Mouse (Mus musculus) monocyte, adult 2 months (primary cell): ENCODE data around the gene Rnf212.
A peak's percentile ranks its signal among the peaks of the same experiment; 100 is the strongest.

Experiments
- DNase-seq, 2 experiments: peaks; one replicate each; pipeline ENCODE4 v3.0.0; 2022; ENCODE audit warnings: low spot score in 2 of 2, low read depth in 1 of 2

Rnf212 gene

DNA sequence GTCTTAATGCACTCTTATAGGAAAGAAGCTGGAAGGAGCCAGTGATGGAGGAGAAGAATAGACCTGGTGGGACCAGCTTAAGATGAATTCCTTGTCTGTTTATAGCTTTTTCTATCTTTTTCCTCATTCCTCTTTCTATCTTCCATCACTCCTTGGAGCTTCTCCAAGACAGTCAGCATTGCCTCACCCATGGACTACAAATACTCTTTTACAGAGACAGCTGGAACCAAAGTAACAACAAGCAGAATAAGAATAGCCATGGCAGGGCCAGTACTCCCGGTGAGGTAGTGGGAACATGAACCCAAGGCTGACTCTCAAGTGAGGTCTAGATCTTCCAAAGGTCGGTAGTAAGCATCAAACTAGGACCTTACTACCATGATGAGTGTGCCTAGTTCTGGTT lies 61.7 kb downstream of the Rnf212 start:
- no peak for DNase-seq

DNA sequence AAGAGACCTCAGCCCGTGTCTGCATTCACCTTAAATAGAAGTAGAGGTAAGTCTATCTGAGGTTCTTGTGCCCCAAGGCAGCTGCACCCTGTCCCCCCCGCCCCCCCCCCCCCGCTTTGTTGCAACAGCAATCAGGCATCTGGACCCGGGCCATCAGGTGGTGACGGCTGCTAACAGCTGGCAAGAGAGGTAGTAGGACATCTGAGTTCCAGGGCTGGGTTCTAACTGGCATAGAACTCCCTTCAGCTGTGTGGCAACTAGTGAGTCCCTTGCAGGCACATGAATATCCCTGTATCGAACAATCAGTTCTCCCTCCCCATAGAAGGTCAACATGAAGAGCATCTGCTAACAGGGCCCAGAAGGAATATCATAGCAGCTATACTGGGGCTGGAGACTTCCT lies 62.8 kb downstream of the Rnf212 start:
- no peak for DNase-seq

DNA sequence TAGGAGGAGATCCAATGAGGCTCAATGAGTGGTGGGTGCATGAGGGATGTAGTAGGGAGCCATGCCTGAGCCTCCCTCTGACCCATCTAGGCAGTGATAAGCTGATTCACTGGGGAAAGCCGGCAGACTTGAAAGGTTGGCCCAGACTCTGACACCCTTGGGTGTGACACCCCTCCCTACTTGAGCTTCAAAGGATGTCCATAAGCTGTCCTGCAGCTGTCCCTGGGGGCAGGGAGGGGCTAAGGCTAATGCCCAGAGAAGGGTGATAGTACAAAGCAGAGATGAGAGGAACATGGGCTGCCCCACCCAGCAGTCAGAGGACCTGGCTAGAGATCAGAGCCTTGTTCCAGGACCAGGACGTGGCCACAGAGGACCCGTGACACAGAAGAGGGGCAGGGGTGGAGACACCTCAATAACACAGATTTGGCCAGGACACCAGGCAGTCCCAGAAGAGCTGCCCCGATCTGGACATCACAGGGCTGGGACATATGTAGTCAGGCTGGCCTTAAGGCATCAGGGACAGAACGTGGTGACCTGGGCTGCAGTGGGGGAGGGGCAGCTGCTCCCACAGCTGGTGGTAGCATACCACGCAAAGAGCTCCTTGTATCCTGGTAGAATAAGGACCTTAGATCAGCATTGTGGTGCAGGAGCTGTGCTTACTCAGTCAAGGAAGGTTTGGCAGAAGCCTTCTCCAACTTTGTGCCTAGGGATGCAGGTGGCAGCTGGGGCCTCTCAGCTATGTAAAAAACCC lies 65.6 kb downstream of the Rnf212 start:
- no peak for DNase-seq

DNA sequence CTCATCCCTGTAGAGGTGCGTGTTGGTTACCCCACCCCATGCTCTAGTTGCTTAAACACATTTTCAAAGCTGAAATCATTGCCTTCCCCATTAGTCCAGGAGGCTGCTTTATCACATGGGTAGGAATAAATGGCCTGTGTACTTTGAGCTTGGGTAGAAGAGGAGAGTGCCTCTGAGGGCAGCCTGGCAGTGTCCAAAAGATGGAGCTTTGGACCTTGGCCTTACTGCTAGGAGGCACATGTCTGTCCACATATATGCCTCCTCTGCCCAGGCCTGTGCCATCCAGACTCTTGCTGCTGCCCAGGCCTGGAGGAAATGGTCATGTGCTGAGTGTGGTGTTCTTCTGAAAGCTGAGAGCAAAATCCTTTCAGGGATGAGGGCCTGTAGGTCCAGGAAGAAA lies 66.4 kb downstream of the Rnf212 start:
- DNase-seq = no peak

DNA sequence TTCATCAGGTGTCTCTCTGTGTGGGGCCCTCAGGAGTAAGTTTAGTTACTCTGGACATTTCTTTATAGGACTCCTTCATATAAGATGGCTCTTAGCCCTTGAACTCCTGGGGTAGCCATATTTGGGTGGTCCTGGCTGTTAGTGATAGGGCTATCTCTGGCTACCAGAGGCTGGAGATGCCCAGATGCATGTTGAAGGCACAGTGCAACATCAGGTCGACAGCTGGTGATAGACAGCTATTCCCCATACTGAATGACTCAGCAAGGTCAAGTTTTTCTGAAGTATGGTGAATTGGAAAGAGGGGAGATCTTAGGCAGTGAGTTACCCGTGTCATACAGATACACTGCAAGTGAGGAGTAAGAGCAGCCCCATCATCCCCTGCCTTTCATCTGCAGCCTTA lies 67.0 kb downstream of the Rnf212 start:
- no peak for DNase-seq

DNA sequence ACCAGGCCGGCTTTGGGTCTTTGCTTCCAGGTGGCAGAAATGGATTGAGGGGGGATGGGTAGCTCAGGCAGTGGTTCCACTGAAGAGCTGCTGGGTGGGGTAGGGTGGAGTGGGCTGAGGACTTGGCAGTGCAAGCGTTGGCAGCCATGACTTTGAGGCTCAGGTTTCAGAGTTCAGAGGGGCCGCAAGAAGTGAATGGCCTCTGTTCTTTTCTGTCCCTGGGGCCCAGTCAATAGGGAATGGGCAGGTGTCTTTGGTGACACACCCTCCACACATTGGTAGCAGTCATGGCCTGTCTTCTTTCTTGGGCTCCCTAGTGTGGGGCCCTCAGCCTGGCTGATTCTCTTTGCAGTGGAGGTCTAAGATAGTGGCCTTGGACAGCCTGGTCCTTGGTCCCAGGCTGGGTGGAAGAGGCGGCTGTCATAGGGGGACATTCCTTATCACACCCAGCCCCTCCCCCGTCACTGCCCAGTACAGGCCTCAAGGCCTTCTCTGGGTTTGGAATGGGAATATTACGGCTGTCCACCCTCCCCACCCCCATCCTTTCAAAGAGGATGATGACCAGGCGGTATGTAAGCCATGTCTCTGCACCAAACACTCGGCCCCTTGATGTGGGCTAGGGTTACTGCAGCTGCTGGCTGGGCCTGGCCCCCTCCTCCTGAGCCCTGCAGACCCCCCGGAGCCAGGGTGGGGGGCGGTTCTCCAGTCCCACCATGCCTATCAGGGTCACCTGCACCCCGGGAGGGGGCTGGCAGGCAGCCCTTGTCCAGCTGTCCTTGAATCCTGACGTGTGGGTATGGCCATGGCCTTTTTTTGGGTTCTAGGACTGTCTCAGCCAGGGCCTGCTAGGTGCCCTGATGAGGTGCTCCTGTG lies 70.8 kb downstream of the Rnf212 start:
- DNase-seq = no peak

DNA sequence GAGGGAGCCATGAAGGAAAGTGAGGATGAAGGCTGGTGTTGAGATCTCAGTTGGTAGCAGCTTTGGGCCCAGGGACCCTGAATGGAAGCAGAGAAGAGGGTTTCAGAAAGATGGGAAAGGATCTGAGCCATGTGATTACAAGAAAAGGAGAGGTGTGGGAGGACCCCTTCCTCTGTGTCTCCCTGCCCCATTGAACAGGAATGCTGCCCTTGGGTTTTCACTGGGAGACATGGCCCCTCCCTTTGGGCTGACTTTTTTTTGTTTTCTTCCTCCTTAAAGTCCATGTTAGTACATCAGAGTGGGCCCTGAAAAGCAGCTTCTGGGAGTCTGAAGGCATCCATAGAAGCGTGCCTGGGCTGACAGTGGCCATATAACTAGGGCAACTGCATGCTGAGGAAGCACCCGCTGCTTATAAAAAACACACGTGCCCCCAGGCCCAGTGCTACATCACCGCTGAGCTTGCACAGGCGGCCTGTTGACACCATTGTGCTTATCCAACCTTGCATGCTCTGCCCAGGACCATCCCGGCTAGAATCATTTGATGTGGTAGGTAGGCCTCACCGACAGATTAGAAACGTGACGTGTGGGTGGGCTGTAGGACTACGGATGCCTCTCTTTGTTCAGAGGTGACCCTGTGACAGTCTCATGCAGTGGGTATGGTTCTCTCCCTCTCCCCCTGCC lies 73.3 kb downstream of the Rnf212 start:
- DNase-seq = no peak

DNA sequence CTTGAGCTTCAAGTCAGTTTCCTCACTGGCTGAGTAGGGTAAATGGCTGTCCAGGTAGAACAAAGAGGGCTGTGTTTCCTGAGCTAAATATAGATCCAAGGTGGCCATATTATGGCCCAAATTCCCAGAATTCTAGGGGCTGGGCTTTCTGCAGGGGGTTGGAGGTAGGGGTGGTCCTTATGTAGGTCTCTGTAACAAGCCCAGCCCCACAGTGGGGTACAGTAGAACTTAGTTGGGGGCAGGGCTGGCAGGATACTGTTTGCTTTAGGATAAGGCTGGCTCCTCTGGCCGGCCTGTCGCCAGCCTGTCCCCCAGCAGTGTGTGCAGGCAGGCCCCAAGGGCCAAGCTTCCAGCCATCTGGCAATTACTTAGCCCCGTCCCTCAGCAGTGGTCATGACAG lies 74.4 kb downstream of the Rnf212 start:
- no peak for DNase-seq

DNA sequence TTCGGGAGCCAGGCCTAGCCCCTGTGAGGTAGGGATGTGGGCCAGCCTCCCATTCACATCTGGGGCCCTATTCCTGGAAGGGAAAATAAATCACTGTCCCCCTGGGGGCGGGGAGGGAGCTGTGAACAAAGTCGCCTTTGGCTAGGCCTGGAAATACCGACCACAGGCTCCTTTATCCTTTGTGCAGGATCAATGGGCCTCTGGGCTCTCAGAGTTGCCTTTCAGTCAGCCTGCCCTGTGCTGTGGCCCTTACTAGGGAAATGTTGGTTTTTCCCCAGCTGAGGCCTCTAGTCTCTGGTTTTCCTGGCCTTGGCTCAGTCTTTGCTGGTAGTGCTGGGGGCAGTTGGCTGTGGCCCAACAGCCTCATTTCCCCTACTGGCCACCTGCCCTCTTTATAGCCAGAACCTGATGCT lies 77.4 kb downstream of the Rnf212 start:
- DNase-seq = no peak

DNA sequence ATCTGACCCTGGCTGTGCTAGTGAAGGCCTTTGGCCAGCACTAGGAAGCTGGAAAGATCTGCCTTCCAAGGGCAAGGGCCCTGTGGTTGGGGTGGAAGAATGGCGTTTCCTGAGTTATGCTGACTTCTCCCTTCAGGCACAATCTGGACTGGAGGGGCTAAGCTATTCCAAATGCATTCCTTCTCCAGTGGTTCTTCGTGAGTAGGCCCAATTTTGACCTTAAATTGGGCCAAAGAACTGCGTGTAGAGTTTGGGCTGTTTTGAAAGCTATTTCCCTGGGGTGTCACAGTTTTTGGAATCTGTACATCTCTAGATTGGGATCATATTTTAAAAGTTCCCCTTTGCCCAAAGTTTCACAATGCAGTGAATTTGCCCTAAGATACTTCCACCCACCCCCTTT lies 78.2 kb downstream of the Rnf212 start:
- no peak for DNase-seq

DNA sequence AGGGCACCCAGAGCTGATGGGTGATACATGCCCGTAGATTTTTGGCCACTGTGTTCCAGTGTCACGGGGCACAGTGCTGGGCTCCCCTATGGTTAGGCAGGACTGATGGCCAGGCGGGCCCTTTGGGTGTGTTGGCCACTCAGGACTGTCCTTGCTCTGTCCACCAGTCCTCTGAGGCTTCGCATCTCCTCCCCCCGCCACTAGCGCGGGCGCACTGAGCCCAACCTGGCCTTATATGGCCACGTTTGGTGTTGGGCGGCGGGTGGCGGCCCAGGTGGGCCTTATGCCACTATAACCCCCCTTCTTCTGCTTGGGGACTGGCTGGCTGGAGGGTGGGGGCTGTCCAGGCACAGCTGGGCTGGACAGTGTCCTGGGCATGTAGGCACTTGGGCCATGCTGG lies 78.9 kb downstream of the Rnf212 start:
- DNase-seq = no peak

DNA sequence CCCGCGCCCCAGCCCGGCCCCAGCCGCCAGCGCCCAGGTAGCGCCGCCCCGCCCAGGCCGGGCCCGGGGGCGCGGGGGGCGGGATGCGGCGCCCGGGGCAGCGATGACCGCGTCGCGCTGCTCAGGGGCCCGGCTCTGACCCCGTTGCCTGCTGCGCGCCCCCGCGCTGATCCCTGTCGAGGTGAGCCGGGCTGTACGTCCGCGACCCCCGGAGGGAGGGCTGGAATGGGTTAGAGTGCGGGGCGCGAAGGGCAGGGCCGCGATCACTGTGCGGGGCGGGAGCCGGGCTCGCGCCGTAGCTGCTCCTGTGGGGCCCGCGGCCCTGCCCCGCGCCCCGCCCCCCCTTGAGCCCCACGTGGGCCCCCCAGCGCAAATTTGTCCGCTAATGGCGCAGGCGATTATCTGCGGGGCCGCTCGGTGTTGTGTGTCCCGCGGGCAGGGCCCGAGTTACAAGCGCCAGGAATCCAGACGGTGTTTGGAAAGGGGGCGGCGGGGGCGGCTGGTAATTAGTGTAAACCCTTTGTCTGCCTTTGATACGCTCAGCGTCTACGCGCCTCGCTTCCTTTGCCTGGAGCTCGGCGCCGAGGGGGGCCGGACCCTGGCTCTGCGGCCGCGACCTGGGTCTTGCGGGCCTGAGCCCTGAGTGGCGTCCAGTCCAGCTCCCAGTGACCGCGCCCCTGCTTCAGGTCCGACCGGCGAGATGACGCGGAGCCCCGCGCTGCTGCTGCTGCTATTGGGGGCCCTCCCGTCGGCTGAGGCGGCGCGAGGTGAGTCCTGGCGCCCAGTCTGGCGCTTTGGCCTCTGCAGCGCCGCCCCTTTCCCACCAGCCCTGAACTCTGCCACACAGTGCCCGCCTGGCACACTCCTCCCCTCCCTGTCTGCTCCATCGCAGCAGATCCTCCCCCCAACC lies 80.2 kb downstream of the Rnf212 start:
- peak in 1 of 2 experiments; percentile 5 for DNase-seq

DNA sequence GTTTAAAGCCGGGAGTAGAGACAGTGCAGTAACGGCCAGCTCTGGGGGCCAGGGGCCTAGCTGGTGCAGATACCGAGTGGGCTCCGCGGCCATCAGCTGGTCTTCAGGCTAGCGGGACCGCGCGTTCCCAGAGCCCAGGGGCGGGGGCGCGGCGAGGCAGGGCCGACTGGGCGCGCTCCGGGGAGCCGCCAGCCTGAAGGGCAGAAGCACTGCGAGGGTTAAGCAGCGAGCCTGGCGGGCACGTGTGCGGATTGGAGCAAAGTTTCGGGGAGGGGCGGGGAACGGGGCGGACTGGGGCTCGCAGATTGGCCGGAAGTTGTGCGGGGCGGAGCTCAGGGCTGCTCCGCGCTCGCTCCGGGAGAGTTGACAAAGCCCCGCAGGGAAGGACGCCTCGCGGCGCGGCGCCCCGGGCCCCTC lies 80.9 kb downstream of the Rnf212 start:
- DNase-seq = peak; percentile 46 to 59

DNA sequence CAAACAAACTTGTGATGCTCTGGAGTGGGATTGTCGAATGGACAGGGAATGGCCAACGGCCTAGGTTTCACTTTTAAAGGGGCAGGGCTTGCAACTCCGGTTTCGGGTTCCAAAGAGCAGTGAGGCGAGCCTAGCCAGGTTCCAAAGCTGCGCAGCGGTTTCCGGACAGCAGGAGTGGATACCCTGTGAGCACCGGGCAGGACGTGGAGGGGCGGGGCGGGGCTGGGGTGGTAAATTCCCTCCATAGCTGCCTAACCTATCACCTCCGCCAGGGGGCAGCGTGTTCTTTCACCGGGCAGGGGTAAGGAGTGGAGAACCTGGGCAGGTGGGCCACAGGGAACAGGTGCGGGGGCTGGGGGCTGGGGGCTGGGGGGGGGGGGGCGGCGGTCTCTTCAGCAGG lies 82.5 kb downstream of the Rnf212 start, which contains the start of gene Fgfrl1:
Fgfrl1 (plus strand) TSS at position 112 of the 400 bp plus-strand sequence.
- peak in 1 of 2 experiments; percentile 18 for DNase-seq

DNA sequence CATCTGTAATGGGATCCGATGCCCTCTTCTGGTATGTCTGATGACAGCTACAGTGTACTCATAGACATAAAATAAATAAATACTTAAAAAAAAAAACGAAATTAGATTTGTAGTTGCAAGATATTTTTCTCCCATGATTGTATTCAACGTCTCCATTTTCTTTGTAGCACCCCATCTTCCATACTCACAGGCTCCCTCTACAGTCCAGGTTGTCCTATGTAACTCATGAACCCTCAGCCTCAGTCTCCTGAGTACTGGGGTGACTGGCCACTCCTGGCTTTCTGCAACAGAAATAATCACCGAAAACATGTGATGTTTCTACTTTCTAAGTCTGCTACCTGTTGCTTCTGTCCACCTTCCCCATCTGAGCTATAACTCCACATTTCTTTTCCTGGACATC lies 83.6 kb downstream of the Rnf212 start:
- no peak for DNase-seq

DNA sequence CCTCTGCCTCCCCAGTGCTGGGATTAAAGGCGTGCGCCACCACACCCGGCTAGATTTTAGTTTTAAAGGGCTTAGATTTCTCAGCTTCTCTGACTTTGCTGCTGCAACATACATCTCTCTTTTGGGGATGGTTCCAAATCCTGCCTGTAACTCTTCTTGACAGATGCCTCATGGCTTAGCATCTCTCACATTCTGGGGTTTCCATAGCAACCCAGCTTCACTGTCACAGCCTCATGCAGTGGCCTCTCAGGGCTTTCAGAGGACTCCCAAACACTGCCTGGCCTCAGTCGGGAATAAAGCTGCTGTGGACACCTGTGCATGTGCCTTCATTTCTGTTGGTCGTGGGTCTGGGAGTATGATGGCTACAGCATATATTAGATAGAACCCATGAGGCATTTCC lies 85.7 kb downstream of the Rnf212 start:
- DNase-seq = no peak

DNA sequence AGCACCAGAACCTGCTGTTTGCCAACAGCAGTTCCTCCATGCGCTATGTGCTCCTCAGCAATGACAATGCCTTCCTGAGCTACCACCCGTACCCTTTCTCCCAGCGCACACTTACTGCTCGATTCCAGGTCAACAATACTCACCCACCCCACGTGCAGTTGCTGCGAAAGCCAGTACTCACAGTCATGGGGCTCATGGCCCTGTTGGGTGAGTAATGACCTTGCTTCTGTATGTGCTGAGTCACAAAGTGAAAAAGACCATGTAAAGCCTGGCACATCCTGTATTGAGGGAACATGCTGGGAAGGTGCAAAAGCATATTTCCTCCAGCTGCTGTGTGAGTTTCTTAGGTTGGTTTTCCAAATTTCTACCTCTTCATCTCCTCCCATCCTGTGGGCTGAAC lies 93.9 kb downstream of the Rnf212 start:
- DNase-seq = no peak

DNA sequence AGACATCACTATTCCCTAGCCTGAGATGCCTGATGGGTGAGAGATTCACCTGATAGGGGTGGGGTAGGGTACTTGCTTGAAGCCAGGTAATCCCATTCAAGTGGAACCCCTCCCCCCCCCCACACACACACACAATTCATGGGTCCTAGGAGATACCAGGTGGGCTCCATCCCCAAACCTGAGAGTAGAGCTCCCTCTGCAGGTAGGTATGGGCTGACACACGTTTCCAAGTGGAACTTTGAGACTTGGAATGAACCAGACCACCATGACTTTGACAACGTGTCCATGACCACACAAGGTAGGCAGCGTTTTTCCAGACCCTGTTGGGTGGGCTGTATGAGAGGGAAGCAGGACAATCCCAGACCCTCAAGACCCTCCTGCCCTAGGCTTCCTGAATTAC lies 94.9 kb downstream of the Rnf212 start:
- DNase-seq = no peak
